Mouse (Mus musculus) lung, postnatal 10 days (tissue): ENCODE data around the gene Myo1b.

Experiments
- DNase-seq: peaks from one replicate; pipeline ENCODE4 v3.0.0; 2021

Myo1b gene

GRCm38 (mm10) chr1:51778241-51778640 lies 137.6 kb downstream of the Myo1b start:
- DNase-seq, result no peak

- DNase-seq, result no peak
Measured at GRCm38 (mm10) chr1:51770504-51770871, 145.4 kb downstream of the Myo1b start.

GRCm38 (mm10) chr1:51769815-51770503 lies 145.9 kb downstream of the Myo1b start:
- no peak for DNase-seq

- DNase-seq, result no peak
Measured at GRCm38 (mm10) chr1:51766271-51766670, 149.6 kb downstream of the Myo1b start.

- no peak for DNase-seq
Measured at GRCm38 (mm10) chr1:51765156-51765555, 150.7 kb downstream of the Myo1b start.

GRCm38 (mm10) chr1:51759657-51760056 lies 156.2 kb downstream of the Myo1b start:
- peak; percentile 49 for DNase-seq

- DNase-seq, result no peak
Measured at GRCm38 (mm10) chr1:51758326-51759109, 157.4 kb downstream of the Myo1b start.

- no peak for DNase-seq
Measured at GRCm38 (mm10) chr1:51753621-51754020, 162.2 kb downstream of the Myo1b start.

- peak; percentile 76 for DNase-seq
Measured at GRCm38 (mm10) chr1:51751006-51751405, 164.9 kb downstream of the Myo1b start.

- no peak for DNase-seq
Measured at GRCm38 (mm10) chr1:51748306-51748705, 167.6 kb downstream of the Myo1b start.

- peak; percentile 53 for DNase-seq
Measured at GRCm38 (mm10) chr1:51747494-51747893, 168.4 kb downstream of the Myo1b start.

- DNase-seq, result no peak
Measured at GRCm38 (mm10) chr1:51746711-51747240, 169.1 kb downstream of the Myo1b start.

- no peak for DNase-seq
Measured at GRCm38 (mm10) chr1:51743756-51744425, 172.0 kb downstream of the Myo1b start.

GRCm38 (mm10) chr1:51742586-51742985 lies 173.3 kb downstream of the Myo1b start:
- DNase-seq, result no peak

GRCm38 (mm10) chr1:51740626-51741231 lies 175.1 kb downstream of the Myo1b start:
- no peak for DNase-seq

- peak; percentile 55 for DNase-seq
Measured at GRCm38 (mm10) chr1:51739252-51739852, 176.5 kb downstream of the Myo1b start.

- peak; percentile 33 for DNase-seq
Measured at GRCm38 (mm10) chr1:51736822-51737221, 179.0 kb downstream of the Myo1b start.

- DNase-seq, result no peak
Measured at GRCm38 (mm10) chr1:51734721-51735120, 181.2 kb downstream of the Myo1b start.

- DNase-seq, result no peak
Measured at GRCm38 (mm10) chr1:51729407-51729806, 186.5 kb downstream of the Myo1b start.

- no peak for DNase-seq
Measured at GRCm38 (mm10) chr1:51728816-51729215, 187.1 kb downstream of the Myo1b start.

GRCm38 (mm10) chr1:51719897-51720673 lies 195.8 kb downstream of the Myo1b start:
- peak; percentile 16 for DNase-seq

GRCm38 (mm10) chr1:51710831-51711230 lies 205.0 kb downstream of the Myo1b start:
- DNase-seq, result no peak
